Mouse (Mus musculus) cerebellum, adult 2 months (tissue): Measurements from ENCODE around the gene C130050O18Rik.

Experiments used
- CTCF ChIP-seq: fragments of 200-500 bp; IDR thresholded peaks from 2 replicates; pipeline ENCODE4 v1.5.1; 2011; ENCODE audit warnings: low read depth, mild to moderate bottlenecking, control low read depth, low read length, moderate library complexity, borderline replicate concordance; ENCODE audit not compliant: insufficient read depth
- POLR2A ChIP-seq: fragments of 200-500 bp; IDR thresholded peaks from 2 replicates; pipeline ENCODE4 v1.6.1; 2011; ENCODE audit warnings: low read length, control low read depth, borderline replicate concordance; ENCODE audit not compliant: insufficient read depth

DNA sequence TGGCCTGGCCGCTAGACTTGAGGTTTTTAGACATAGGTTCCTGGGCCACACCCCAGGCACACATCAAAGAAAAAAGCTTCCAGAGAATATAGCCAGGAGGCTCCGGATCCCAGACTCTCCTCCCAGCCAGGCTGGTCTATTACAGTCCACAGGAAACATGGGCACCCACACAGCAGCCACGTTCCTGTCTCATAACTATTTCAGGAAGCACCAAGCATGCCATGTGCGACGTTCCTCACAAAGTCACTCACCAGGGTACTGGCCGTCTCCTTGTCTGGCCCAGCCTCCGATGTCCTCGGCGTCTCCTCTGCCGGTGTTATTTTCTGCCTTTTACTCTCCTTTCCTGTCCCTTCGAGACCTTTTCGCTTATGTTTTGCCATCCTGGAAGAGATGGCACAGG lies 50.1 kb downstream of the C130050O18Rik start:
- no peak for TF ChIP-seq CTCF
- TF ChIP-seq POLR2A: no peak
